Mouse (Mus musculus) urinary bladder, postnatal 36 days (tissue): ENCODE measurements around the gene Psen2.

Source experiments
- DNase-seq, 2 experiments: peaks; one replicate each; pipeline ENCODE4 v3.0.0; 2022; ENCODE audit warnings: low spot score in 2 of 2, mixed read lengths in 1 of 2

Gene Psen2

DNA sequence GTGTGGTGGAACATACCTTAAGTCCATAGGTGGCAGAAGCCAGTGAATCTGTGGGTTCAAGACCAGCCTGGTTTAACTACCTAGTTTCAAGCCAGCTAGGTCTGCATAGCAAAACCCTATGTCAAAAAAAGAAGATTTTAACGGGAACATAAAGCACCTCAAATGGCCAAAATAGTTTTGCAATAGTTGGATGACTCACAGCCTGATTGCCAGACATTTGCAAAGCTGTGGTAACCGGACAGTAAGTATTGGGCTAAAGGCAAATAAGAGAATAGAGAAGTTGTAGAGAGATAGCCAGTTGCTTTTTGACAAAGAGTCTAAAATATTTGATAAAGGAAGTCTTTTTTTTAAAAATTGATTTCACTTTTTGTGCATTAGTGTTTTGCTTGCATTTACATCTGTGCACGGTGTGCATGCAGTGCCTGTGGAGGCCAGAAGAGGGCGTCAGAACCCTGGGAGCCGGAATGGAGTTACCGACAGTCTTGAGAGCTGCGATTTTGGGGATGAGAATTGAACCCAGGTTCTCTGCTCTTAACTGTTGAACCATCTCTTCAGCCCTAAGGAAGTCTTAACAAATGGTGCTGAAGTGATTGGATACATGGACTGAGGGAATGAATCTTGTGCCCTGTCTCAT lies at the start of gene Psen2:
Gene Psen2, minus strand, starts transcription at position 75 of the 634 bp plus-strand sequence.
- DNase-seq, result peak in 1 of 2 experiments; percentile 40

DNA sequence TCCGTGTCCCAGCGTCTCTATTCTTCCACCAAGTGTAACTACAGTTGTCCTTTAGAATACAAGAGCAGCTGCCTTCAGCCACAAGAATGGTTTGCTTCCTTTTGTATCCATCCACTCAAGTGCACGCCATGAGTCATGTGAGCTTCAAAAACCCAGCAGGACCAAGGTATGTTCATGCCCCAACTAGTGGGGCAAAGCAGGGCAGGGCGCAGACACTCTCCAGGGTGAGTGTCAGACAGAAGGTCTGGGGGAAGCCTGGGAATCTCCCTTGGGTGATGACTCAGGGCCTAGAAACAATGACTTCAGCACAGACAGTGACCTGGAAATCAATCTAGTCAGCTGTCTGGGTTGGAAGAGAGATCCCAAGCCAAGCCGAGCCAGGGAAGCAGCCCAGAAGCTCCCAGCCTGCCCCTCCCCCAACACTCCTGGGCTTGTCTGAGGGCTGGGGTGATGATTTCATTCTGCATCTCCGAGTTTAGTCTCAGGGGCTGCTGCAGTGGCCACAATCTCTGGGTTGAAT lies 49.6 kb upstream of the Psen2 start:
- peak in 1 of 2 experiments; percentile 42 for DNase-seq

DNA sequence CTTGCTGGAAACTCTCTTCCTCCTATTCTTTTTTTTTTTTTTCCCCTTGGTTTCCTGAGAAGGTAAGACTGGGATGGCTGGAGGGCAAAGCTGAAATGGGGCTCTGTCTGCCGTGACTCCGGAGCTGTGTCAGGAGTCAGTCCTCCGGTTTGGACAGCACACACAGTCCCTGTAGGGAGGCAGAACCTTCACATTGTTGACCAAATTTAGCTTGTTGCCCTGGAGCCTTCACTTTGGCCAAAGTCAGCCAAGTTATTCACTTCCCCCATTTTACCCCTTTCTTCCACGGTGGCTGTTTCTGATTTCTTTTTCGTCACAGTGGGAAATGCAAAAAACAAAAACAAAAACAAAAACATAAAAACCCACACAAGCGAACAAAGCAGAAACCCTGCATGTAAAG lies 49.0 kb upstream of the Psen2 start:
- no peak for DNase-seq

DNA sequence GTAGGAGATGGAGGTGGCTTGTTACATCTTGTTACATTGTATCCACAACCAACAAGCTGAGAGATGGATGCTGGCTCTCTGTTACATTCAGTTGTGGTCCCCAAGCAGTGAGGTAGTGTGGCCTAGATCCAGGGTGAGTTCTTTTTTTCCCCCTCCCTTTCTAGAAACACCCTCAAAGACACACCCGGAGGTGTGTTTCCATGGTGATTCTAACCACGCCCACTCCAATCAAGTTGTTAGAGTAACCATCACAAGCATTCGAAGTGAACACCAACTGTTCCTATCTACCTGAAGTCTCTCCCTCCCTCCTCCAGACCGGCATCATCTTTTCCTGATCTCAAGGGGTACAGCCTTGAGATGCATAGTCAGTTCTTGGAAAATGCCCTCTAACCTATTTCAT lies 45.7 kb upstream of the Psen2 start:
- DNase-seq, result no peak

DNA sequence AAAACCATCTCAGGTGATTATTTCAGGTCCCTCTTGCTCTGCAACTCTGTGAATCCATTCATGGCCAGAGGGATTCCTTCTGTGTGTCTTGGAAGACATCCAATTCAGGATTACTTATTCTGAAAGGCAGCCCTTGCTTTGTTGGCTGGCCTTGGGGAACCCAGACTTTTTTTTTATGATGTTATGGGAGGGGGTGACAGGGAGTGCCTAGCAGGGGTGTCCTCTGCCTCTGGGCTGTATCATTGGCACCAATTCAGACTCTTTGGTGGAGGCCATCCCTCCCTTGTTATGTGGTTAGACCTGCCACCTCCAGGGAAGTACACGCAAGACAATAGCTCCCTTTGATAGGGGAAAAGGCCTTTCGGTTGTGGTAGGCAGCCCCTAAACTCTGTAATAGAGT lies 44.4 kb upstream of the Psen2 start:
- no peak for DNase-seq

DNA sequence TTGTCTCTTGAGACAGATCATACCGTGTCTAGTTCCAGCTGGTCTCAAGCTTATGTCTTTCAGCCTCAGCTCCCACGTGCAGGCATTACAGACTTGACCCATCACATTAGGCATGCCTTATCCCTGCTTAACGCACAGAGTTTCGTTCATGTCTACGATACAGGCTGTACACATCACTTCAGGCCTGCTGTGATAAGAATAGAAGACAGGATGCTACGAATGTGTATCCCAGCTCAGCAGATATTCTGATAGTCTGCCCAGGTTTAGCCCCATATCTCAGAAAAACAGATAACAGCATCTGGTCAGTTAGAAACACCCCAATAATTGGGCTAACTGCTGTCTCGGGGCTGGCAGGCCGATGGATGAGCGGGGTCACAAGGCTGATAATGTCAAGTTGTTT lies 43.7 kb upstream of the Psen2 start:
- DNase-seq, result no peak

DNA sequence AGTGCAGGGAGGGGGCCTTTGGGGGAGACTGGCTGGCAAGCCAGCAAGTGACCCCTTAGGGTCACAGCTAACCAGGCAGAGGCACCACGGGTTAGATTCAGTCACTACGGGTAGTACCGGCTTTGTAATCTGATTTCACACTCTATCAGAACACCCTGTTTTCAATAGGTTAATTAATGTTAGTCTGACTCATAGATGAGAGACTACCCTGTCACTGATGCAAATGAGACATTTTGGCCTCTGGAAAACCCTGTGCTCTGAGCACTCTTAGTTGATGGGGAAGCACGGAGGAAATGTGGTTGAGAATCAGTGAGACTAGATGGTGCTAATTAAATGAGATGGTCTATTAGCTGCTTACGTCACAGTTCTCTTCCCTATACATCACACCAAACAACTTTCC lies 40.4 kb upstream of the Psen2 start:
- DNase-seq, result no peak

DNA sequence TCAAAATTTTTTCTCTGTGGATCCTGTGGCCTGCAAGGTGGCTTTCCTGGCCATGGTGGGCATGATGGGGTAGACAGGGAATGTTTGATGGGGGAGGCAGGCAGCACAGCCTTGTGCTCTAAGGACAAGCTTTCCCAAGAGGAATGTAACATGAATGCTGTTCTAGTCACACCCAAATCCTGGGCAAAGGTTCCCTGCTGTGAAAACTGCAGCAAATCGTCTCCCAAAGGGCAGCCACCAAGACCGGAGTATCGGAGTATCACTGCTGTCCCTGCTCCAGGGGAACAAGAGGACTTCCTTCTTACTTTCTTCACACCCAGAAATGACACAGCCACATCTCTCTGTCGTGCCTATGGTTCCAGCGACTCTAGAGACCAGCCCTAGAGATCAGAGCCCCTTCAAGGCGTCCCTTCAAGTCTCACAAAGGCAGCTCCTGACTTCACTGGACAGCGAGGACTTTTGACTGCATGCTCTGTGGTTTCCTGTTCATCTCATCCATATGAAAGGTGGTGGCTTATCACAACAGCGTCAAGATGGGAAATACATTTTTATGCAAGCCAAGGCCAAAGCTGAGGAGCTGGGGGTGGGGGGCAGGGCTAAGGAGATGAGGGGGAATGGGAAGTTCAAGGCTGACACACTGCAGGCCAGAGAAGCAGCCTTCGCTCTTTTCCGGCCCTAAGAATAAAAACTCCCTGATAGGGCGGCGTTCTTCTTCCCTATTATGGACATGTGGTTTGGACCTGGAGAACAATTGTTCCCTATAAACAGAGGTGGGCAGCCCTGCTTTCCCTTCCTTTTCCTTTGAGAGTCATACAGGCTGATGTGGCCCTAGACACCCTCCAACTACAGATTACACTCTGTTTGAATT lies 39.2 kb upstream of the Psen2 start:
- DNase-seq, result no peak

DNA sequence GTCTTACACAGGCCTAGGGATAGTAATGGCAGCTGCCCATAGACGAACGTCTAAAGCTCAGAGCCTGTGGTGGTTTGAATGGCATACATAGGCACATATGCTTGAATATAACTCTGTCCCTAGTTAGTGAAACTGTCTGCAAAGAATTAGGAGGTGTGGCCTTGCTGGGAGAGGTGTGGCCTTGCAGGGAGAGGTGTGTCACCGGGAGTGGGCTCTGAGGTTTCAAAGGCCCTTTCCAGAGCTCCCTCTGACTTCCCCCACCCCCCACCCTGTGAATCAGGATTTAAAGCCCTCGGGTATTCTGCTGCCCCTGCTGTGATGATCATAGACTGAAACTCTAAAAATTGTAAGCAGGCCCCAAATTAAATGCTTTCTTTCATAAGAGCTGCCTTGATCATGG lies 37.8 kb upstream of the Psen2 start:
- no peak for DNase-seq

DNA sequence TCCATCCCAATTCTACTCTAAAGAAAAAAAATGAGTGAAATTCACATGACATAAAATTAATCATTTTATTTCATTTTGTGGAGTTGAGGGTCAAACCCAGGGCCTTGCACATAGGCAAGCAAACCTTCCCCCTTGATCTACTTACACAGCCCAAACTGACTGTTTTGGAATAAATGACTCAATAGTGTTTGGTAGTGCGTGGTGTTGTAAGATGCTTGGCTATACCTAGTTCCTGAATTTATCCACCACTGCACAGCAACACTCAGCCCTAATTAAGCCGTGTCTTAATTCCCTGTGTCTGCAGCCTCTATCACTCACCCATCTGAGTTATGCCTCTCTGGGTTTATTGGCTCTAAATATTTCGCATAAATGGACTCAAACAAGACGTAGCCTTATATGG lies 37.1 kb upstream of the Psen2 start:
- DNase-seq, result no peak

DNA sequence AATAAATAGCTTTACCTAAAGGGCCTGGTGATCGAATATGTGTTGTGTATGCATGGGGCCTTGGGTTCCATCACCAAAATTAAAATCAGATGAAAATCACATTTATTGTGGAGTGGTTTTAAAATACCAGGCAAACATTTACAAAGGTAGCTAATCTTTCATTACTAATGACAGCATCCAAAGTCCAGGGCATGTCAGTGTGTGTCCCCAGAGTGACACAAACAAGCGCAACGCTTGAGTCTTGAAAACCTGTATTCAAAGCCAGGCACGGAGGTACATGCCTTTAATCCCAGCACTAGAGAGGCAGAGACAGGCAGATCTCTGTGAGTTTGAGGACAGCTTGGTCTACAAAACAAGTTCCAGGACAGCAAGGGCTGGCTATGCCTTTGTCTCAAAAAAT lies 36.5 kb upstream of the Psen2 start:
- DNase-seq, result no peak

DNA sequence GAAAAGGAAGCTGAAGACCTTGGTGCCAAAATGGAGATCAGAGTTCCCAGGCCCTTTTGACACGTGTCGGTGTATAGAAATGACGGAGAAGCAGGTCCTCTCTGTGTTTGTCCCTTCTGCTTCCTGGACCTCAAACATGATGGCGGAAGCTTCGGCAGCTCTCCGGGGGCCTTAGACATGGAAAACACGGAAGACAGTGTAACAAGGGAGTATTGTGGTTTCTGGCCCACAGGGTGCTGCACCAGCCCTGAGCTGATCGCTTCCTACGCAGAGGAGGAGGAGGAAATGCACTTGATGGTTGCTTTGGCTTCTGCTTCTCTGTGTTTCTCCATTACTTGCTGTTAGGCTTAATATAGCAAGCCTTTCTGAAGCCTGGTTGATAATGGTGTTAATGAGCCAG lies 32.9 kb upstream of the Psen2 start:
- no peak for DNase-seq

DNA sequence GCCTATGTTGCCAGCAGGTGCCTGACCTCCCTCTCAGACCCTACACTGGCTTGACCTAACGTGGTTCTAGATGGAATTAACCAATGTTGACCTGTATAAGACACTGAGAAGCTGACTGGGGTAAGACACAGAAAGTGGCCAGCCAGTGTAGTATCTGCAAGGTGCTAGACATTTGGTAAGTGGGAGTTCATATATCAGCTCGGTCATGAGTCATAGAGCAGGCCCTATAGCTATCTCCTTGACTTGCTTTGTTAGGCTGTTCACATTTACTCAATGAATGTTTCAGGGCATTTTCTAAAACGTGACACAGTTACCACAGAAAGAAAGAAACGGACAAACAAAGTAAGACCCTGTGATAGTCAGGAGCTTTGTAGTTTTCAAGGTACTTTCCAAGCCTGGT lies 27.1 kb upstream of the Psen2 start:
- DNase-seq, result no peak

DNA sequence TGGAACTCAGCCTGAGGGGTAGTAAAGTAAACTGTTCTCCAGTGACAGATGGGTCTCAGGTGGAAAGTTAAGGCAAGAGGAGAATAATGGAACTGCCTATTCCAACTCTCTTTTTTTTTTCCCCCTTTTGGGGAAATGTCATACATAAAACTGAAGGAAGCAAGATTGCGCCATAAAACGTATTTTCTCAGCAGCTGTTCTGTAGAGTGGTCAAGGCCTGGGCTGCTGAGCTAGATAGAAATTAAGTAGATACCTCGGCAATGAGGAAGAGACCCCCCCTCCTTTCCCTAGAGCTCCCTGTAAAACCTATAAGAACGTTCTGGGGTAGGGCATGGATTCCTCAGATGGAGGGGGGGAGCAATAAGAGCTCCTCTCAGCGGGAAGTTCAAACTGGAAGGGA lies 26.6 kb upstream of the Psen2 start:
- no peak for DNase-seq

DNA sequence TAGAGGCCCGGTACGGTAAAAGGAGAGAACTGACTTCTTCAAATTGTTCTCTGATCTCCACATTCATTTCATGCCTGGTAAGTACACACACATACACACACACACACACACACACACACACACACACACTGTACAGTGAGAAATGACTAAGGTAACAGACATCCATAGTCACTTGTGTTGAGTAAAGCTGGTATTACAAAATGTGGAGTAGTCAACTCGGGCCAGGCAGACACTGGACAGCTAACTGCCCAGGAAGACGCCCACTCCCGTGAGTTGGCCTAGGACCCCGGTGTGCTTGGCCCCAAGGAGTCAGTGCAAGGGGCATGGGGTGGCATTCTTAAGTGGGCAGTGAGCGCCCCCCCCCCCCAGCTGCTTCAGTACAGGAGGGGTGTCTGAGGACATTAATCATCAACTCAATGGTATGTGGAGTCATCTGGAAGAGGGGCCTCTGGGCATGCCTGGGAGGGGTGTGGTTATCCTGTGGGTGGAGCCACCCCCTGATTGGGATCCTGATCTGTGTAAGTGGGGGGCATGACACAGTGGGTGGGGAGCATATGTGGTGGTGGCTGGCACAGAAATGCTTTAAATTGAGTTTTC lies 25.7 kb upstream of the Psen2 start:
- DNase-seq, result no peak

DNA sequence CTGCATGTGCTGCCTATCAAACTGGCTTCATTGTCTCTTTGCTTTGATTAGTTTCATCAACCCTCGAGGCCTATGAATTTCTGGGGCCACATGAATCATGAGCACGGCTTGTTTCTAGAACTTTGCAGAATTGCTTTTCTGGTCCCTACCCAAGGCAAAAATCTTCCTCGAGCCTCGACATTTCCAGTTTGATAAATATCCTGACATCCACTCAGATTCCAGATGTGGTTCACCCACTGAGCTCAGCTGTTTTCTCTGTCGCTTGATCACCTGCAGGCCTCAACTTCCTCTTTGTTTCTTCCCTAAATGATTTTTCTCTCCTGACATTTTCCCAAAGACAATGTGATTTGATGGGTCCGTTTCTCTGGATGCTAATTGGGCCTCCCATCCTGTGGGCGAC lies 25.0 kb upstream of the Psen2 start:
- no peak for DNase-seq

DNA sequence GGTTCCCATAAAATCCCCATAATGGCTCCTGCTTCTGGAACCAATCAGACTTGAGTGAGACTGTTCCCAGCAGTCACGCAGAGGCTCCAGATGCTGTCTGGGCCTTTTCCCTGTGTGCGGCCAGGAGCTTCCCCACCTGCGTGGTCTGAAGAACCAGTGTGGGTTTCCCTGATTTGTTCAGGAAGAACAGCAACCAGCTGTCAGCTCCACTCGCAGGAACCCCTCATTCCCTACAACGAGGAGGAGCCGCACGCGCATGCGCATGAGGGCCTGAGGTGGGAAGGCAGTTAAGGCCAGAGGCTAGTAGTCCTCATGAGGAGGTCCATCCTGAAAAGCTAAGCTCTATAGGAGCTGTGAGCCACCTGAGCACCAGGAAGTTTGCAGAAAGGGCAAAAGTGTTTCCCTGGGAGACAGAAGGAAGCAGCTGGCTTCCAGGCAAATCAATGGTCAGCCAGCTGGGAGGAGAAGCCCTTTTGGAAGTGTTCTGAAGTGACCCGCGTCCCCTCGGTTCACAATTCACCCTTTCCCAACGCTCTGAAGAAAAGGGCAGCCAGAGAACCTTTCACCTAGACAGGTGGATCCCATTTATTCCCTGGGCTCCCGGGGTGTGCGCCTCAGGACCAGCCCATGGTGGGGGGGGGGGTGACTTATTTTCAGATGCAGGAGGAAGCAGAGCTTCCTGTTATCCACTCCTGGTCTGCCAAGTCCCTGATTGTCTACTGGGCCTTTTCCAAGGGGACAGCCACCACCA lies 23.0 kb upstream of the Psen2 start:
- DNase-seq, result no peak

DNA sequence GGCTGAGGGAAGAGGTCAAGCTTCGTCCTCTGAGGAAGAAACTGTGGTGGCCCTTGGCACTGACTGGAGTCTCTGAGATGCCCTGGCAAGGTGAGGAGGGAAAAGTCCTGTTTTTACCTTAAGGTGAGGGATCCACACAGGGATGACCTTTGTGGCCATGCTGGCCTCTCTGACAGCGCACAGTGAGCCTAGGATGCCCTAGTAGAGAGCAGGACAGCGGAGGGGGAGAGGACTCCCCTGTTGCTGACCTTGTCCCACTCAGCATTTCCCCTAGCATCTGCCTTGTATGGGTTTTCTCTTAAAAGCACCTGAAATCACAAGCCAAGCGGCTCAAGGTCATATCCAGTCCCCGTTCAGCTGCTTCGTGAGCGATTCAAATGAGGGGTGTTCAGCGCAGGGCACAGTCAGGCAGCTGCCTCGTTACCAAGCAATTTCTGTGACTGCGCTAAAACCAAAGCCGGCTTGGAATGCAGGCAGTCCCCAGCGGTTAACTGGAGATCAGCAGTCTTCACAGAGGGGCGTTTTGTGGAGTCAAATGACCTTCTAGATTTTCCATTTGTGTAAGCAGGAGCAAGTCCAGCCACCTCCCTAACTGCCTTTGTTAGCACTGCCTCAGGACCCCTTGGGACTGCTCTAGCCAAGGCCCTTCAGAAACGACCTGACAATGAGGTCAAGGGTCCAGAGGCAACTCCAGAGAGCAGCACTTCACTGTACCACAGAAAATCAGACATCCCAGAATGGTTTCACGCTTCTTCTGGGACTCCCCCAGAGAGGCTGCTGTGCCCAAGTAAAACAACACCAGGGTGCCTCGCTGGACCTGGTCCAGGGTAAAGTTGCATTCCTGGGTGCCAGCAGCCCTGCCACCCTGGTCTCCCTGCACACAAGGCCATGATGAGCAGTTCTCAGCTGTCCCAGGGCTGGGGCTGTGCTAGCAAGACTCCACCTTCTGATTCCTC lies 20.9 kb upstream of the Psen2 start:
- no peak for DNase-seq

DNA sequence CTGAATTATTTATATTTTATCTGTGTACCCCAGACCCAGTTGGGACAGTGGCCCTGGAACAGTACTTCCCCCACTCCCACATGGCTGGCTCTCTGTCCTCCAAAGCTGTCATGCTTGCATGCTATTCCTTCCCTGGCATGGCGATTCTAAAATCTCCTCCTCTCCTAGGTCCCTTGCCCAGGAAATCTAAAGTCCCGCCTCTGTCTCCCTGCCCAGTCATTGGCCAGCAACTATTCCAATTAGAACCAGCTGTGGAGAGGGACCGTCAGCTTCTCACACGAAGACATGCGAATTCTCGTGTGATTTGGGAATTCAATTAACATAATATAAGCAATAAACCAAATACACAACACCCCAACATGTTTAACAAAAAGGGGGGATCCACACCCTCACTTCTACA lies 19.3 kb upstream of the Psen2 start:
- no peak for DNase-seq

DNA sequence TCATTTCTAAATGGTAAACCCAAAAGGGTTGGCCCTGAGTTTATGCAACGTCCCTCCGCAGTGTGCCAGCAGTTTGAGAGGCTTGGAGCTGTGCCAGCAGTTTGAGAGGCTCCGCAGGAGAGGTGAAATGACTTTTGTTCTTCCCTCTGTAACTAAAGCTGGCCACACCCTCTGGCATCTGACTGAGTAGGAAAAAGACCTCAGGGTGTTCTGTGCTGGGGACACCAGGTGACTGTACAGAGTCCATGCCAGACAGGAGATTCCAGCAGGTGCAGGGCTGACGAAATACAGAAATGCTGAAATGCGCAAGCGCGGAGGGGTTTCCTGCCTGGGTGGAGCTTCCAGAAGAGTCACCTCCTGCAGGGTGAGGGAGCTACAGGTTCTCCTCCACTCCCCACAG lies 16.4 kb upstream of the Psen2 start:
- DNase-seq, result peak; percentile 18 to 65

DNA sequence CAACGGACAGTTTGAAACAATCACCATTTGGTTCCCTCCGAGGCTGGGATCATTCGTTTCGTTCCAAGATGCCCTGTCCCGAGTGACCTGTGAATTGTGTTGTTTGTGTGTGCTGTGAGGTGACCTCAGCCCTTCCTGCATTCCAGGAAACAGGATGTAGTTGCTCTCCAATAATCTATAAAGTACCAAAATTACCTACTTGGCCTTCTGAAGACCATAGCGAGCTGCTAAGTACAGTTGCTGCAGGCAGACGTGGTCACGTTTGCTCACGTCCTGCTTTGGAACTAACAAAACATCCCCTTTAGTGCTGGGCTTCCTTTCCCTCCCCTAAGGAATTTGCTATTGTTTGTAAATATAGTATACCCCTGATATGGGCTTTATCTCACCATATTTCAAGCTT lies 14.3 kb upstream of the Psen2 start:
- no peak for DNase-seq
